ENCODE assay signal across 22 mouse cellular contexts in the genomic region with DNA sequence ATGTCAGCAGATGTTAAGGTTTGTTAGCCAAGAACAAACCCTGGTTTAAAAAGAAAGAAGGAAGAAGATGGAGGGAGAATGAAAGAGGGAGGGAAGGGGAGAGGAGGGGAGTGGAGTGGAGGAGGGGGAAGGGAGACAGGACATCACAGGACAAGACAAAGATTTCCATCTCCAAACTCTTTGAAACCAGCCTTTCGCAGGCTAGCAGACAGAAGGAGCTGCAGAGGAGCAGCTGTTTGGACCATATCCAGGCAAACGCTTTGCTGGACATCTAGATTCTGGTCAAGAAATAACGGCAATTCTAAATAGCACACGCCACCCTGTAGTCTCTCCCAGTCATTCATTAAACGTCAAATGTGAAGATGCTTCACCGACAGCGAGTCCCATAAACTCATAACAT. TPM values are rescaled to one million over a fixed set of nuclear protein-coding genes. Genes with fewer than 3 reads are reported as not detected.
DNase-seq lines count a peak whose midpoint lies in the region; ATAC-seq and TF ChIP-seq lines count a peak whose summit lies in the region.
"Had no signal": no experiment of that assay in that cellular context is flagged by ENCODE, and none has a peak within 500 bp of the region (broad histone marks: within the 10 kb centered on the region; RNA-seq: fewer than 3 reads in every experiment).

No protein-coding gene starts in this region.

- H3K36me3 ChIP-seq in midbrain, postnatal 0 days (ENCODE audit: insufficient read depth, low read length): no peaks in the 10 kb centered on the region
- H3K36me3 ChIP-seq in midbrain, embryonic 10.5 days: no peaks in the 10 kb centered on the region
- H3K36me3 ChIP-seq: forebrain, embryonic 10.5 days; heart, embryonic 15.5 days; hindbrain, embryonic 15.5 days; neural tube, embryonic 15.5 days had no signal

- intact Hi-C loops in gastrocnemius, postnatal 14 days (cut with DNase I; ENCODE audit: low total_unique reads): no loop called here
- intact Hi-C loops in left cerebral cortex, postnatal 4 days (cut with DNase I): no loop called here
- intact Hi-C loops in left cerebral cortex, postnatal 25 days (cut with DNase I): no loop called here

- WGBS in midbrain, postnatal 0 days: 82% methylated on average over 7 of the region's 7 CpGs
- WGBS in midbrain, embryonic 10.5 days: 86% methylated on average over 7 of the region's 7 CpGs

- TF ChIP-seq CTCF in midbrain, postnatal 0 days (IDR thresholded peaks at IDR 0.05): no peak

- H3K9ac ChIP-seq in midbrain, postnatal 0 days (replicated peaks; ENCODE audit: low read length, poor library complexity, severe bottlenecking): no peak overlapping the region
- H3K9ac ChIP-seq: heart, embryonic 15.5 days; hindbrain, embryonic 15.5 days; neural tube, embryonic 15.5 days had no signal

- peak; percentile 30 for DNase-seq in gastrocnemius, postnatal 14 days
- no peak for DNase-seq in gastrocnemius, postnatal 25 days
- peak; percentile 17 for DNase-seq in left cerebral cortex, postnatal 4 days
- DNase-seq in left cerebral cortex, postnatal 25 days (ENCODE audit: low spot score in 2 of 2): no peak
- peak; percentile 36 for DNase-seq in midbrain, postnatal 0 days (ENCODE audit: low spot score)
- no peak for DNase-seq in midbrain, embryonic 10.5 days (ENCODE audit: low spot score)
- DNase-seq in testis, postnatal 14 days (ENCODE audit: low spot score): no peak
- DNase-seq: adrenal gland, postnatal 25 days; cerebellum, adult 8-10 months; heart, postnatal 4 days; kidney, adult 18-20 months; kidney, postnatal 25 days; right cerebral cortex, adult 18-20 months; right cerebral cortex, postnatal 4 days had no signal

- no peak overlapping the region for H3K27ac ChIP-seq in midbrain, postnatal 0 days (ENCODE audit: low read depth, low read length)
- H3K27ac ChIP-seq in midbrain, embryonic 10.5 days (replicated peaks): no peak overlapping the region
- H3K27ac ChIP-seq: forebrain, embryonic 10.5 days; heart, embryonic 15.5 days; hindbrain, embryonic 15.5 days; layer of hippocampus, adult 2 months; neural tube, embryonic 15.5 days had no signal

- H3K4me2 ChIP-seq in midbrain, postnatal 0 days (ENCODE audit: low read depth, low read length, poor library complexity, severe bottlenecking): no peak overlapping the region
- H3K4me2 ChIP-seq: heart, embryonic 15.5 days; hindbrain, embryonic 15.5 days; midbrain, embryonic 11.5 days; neural tube, embryonic 15.5 days had no signal

- H3K4me1 ChIP-seq in midbrain, postnatal 0 days (ENCODE audit: insufficient read depth, low read length): no peaks in the 10 kb centered on the region
- H3K4me1 ChIP-seq in midbrain, embryonic 10.5 days: peaks cover 26% of the 10 kb centered on the region
- H3K4me1 ChIP-seq: heart, embryonic 15.5 days; hindbrain, embryonic 15.5 days had no signal

- H3K9me3 ChIP-seq in midbrain, postnatal 0 days (ENCODE audit: low read length): no peaks in the 10 kb centered on the region
- H3K9me3 ChIP-seq in midbrain, embryonic 10.5 days (replicated peaks): no peaks in the 10 kb centered on the region
- H3K9me3 ChIP-seq: forebrain, embryonic 10.5 days; heart, embryonic 15.5 days; hindbrain, embryonic 15.5 days; neural tube, embryonic 15.5 days had no signal

- H3K27me3 ChIP-seq in midbrain, postnatal 0 days (ENCODE audit: insufficient read depth, low read length): no peaks in the 10 kb centered on the region
- peaks cover 4% of the 10 kb centered on the region; the same call in 1 of the 2 replicates for H3K27me3 ChIP-seq in midbrain, embryonic 10.5 days (ENCODE audit: low read depth, poor library complexity, severe bottlenecking)
- H3K27me3 ChIP-seq: heart, embryonic 15.5 days; hindbrain, embryonic 15.5 days; neural tube, embryonic 15.5 days had no signal

- no peak for ATAC-seq in midbrain, postnatal 0 days (ENCODE audit: low FRiP score)
- ATAC-seq: forebrain, embryonic 16.5 days had no signal

- H3K4me3 ChIP-seq in midbrain, postnatal 0 days (ENCODE audit: low read depth, low read length): no peak overlapping the region
- H3K4me3 ChIP-seq in midbrain, embryonic 10.5 days: no peak overlapping the region
- H3K4me3 ChIP-seq: forebrain, embryonic 10.5 days; heart, embryonic 15.5 days; hindbrain, embryonic 15.5 days; layer of hippocampus, adult 2 months; neural tube, embryonic 15.5 days had no signal

RNA-seq across cellular contexts. Expression of gene Zfp385b, which starts 38.0 kb away (rescaled TPM):
- total RNA-seq in gastrocnemius, postnatal 14 days (2021): 1 to 10 TPM; 3.7 to 4.4 TPM
- 10 to 100 TPM in 1 of 2 experiments, 1 to 10 TPM in 1; 3.7 to 15.2 TPM for total RNA-seq in gastrocnemius, postnatal 25 days (2021)
- total RNA-seq in left cerebral cortex, postnatal 4 days (2021): 10 to 100 TPM; 30.5 to 33.0 TPM
- 10 to 100 TPM; 46.6 to 56.4 TPM for total RNA-seq in left cerebral cortex, postnatal 25 days (2021)
- 11.8 and 12.3 TPM in 2 replicates for total RNA-seq in midbrain, postnatal 0 days (2014; rRNA removed)
- 16.6 and 17.6 TPM in 2 replicates for polyA plus RNA-seq in midbrain, postnatal 0 days (2015; fragmentation: Nextera tagmentation; extraction: Ambion mirVana)
- 1.5 and 1.6 TPM in 2 replicates for polyA plus RNA-seq in midbrain, embryonic 10.5 days (2016; fragmentation: Nextera tagmentation; extraction: Ambion mirVana)
- total RNA-seq: common myeloid progenitor, adult 5-6 weeks had no signal

Comparison
In these comparisons a context has a peak if more than half of its experiments do, and no peak if none do; other contexts are left out.
1. DNase-seq: peak in gastrocnemius, postnatal 14 days (single experiment), left cerebral cortex, postnatal 4 days (single experiment) and midbrain, postnatal 0 days (single experiment); none in gastrocnemius, postnatal 25 days (single experiment), left cerebral cortex, postnatal 25 days (0 of 2), midbrain, embryonic 10.5 days (single experiment) and testis, postnatal 14 days (single experiment).